In genomic region chr2:28722419-28722818, GRCm38 (mm10) we compare ENCODE assay signal across 20 mouse cellular contexts. TPM values are rescaled to one million over a fixed set of nuclear protein-coding genes. Genes with fewer than 3 reads are reported as not detected.
DNase-seq lines count a peak whose midpoint lies in the region; ATAC-seq and TF ChIP-seq lines count a peak whose summit lies in the region.
"Had no signal": no experiment of that assay in that cellular context is flagged by ENCODE, and none has a peak within 500 bp of the region (broad histone marks: within the 10 kb centered on the region; RNA-seq: fewer than 3 reads in every experiment).

No protein-coding gene starts in this region.

- H3K4me3 ChIP-seq in CH12.LX (replicated peaks in 1 of 3; ENCODE audit: low read depth in 2 of 3, low read length in 2 of 3, poor library complexity in 1 of 3), result no peak overlapping the region
- no peak overlapping the region for H3K4me3 ChIP-seq in forebrain, embryonic 10.5 days
- H3K4me3 ChIP-seq in hindbrain, embryonic 11.5 days (ENCODE audit: low read depth, low read length), result no peak overlapping the region

- no peaks in the 10 kb centered on the region for H3K27me3 ChIP-seq in CH12.LX (replicated peaks)
- H3K27me3 ChIP-seq in splenic B cell, adult 2 months (ENCODE audit: control insufficient read depth, insufficient read depth, low read length, poor library complexity, severe bottlenecking), result no peaks in the 10 kb centered on the region
- H3K27me3 ChIP-seq in forebrain, embryonic 10.5 days (ENCODE audit: poor library complexity, severe bottlenecking), result peaks cover 19% of the 10 kb centered on the region
- H3K27me3 ChIP-seq in hindbrain, embryonic 11.5 days (ENCODE audit: control insufficient read depth, insufficient read depth, low read length), result no peaks in the 10 kb centered on the region

- H3K4me1 ChIP-seq in CH12.LX (ENCODE audit: control insufficient read depth in 1 of 2, insufficient read depth in 2 of 2), result peaks cover 25 to 65% of the 10 kb centered on the region in 2 experiments
- H3K4me1 ChIP-seq in forebrain, embryonic 10.5 days, result peaks cover 21% of the 10 kb centered on the region
- peaks cover under 1% of the 10 kb centered on the region; the same call in 1 of the 2 replicates for H3K4me1 ChIP-seq in hindbrain, embryonic 11.5 days (replicated peaks; ENCODE audit: control insufficient read depth, insufficient read depth, low read length)

- TF ChIP-seq EP300 in CH12.LX (IDR thresholded peaks at IDR 0.05; ENCODE audit: low read length), result no peak

- DNase-seq in CH12.LX (ENCODE audit: extremely low read depth), result no peak
- peak; percentile 9 for DNase-seq in splenic B cell, adult 2 months (ENCODE audit: low read depth, low spot score)
- DNase-seq in forebrain, embryonic 10.5 days (ENCODE audit: extremely low spot score, low spot score), result no peak
- no peak for DNase-seq in hindbrain, embryonic 11.5 days (ENCODE audit: low spot score)
- DNase-seq: adrenal gland, adult 2 months; adrenal gland, adult 8-10 months; adrenal gland, postnatal 10 days; adrenal gland, postnatal 14 days; adrenal gland, postnatal 25 days; adrenal gland, postnatal 36 days; B cell, adult 2 months; cerebellum, adult 11 months; cerebellum, adult 11-12 months; cerebellum, adult 18-20 months; cerebellum, adult 2 months had no signal

- no peak overlapping the region for H3K4me2 ChIP-seq in CH12.LX (ENCODE audit: insufficient read depth, low read depth, poor library complexity, severe bottlenecking)
- no peak overlapping the region for H3K4me2 ChIP-seq in hindbrain, embryonic 11.5 days (replicated peaks; ENCODE audit: low read depth, low read length)

- no peak overlapping the region for H3K27ac ChIP-seq in CH12.LX (ENCODE audit: insufficient read depth, low read depth)
- H3K27ac ChIP-seq in forebrain, embryonic 10.5 days, result no peak overlapping the region
- no peak overlapping the region for H3K27ac ChIP-seq in hindbrain, embryonic 11.5 days (ENCODE audit: low read depth, low read length)

- TF ChIP-seq CTCF in CH12.LX (conservative IDR thresholded peaks at IDR 0.05 in 1 of 2, IDR thresholded peaks at IDR 0.05 in 1 of 2; ENCODE audit: low read depth in 2 of 2, low read length in 2 of 2), result no peak

- in situ Hi-C loops in CH12.LX (cut with MboI; ENCODE audit: low pct_ligation_motif_present, low pct_unique_long_range_greater_than_20kb, low sequenced_read_pairs), result no loop called here

- no peak for TF ChIP-seq POLR2A in CH12.LX (IDR thresholded peaks at IDR 0.05; ENCODE audit: low read depth, low read length)

- 94% methylated on average over 8 of the region's 8 CpGs for WGBS in forebrain, embryonic 10.5 days
- WGBS in hindbrain, embryonic 11.5 days, result 91% methylated on average over 8 of the region's 8 CpGs

- peaks cover 0 to 5% of the 10 kb centered on the region in 2 experiments for H3K36me3 ChIP-seq in CH12.LX (replicated peaks in 1 of 2; ENCODE audit: control insufficient read depth in 1 of 2, insufficient read depth in 1 of 2, low read length in 1 of 2)
- no peaks in the 10 kb centered on the region for H3K36me3 ChIP-seq in splenic B cell, adult 2 months (ENCODE audit: control insufficient read depth, insufficient read depth, low read length, poor library complexity, severe bottlenecking)
- H3K36me3 ChIP-seq in forebrain, embryonic 10.5 days (replicated peaks), result no peaks in the 10 kb centered on the region
- no peaks in the 10 kb centered on the region for H3K36me3 ChIP-seq in hindbrain, embryonic 11.5 days (ENCODE audit: control insufficient read depth, insufficient read depth, low read length)
- H3K36me3 ChIP-seq: G1E had no signal

- ATAC-seq in hindbrain, embryonic 11.5 days (ENCODE audit: low FRiP score), result no peak
- ATAC-seq: activated CD4-positive, CD25-positive, alpha-beta regulatory T cell, adult 4 months; CD4-positive, CD25-positive, alpha-beta regulatory T cell, adult 4 months; Patski had no signal

- no peak for TF ChIP-seq RAD21 in CH12.LX (IDR thresholded peaks at IDR 0.05; ENCODE audit: low read depth, low read length)

- dilution Hi-C loops in CH12.LX (cut with MboI; ENCODE audit: extremely low pct_ligation_motif_present, extremely low pct_unique_long_range_greater_than_20kb, low sequenced_read_pairs), result no loop called here

- H3K79me2 ChIP-seq in CH12.LX (replicated peaks; ENCODE audit: control insufficient read depth, extremely low read depth, insufficient read depth, poor library complexity, severe bottlenecking), result no peaks in the 10 kb centered on the region

- no peak overlapping the region for H3K9ac ChIP-seq in CH12.LX (ENCODE audit: insufficient read depth, low read depth)
- no peak overlapping the region for H3K9ac ChIP-seq in hindbrain, embryonic 11.5 days (ENCODE audit: low read depth, low read length)

- H3K9me3 ChIP-seq in CH12.LX (replicated peaks; ENCODE audit: low read length), result no peaks in the 10 kb centered on the region
- H3K9me3 ChIP-seq in forebrain, embryonic 10.5 days, result no peaks in the 10 kb centered on the region
- H3K9me3 ChIP-seq in hindbrain, embryonic 11.5 days (ENCODE audit: control insufficient read depth, low read length), result no peaks in the 10 kb centered on the region
- H3K9me3 ChIP-seq: G1E had no signal

TF ChIP-seq in CH12.LX, 34 proteins besides CTCF, POLR2A, EP300 and RAD21:
- TF ChIP-seq TCF12 (IDR thresholded peaks at IDR 0.05; ENCODE audit: low read depth, low read length), result peak; percentile 47; the same call in 1 of the 2 replicates
- no peak for TF ChIP-seq JUND (conservative IDR thresholded peaks at IDR 0.05; ENCODE audit: low read depth, low read length)
- no peak for TF ChIP-seq HCFC1 (IDR thresholded peaks at IDR 0.05; ENCODE audit: low read depth, low read length)
- TF ChIP-seq ZKSCAN1 (IDR thresholded peaks at IDR 0.05; ENCODE audit: borderline replicate concordance, low read depth, low read length), result no peak
- TF ChIP-seq RCOR1 (conservative IDR thresholded peaks at IDR 0.05; ENCODE audit: low read depth, low read length), result no peak
- no peak for TF ChIP-seq ZMIZ1 (IDR thresholded peaks at IDR 0.05; ENCODE audit: low read depth, low read length)
- no peak for TF ChIP-seq JUN (IDR thresholded peaks at IDR 0.05; ENCODE audit: insufficient read depth, low read depth, low read length)
- TF ChIP-seq ZNF384 (IDR thresholded peaks at IDR 0.05; ENCODE audit: low read depth, low read length), result no peak
- TF ChIP-seq SIN3A (IDR thresholded peaks at IDR 0.05; ENCODE audit: low read length), result 0 out of 2 replicates have a peak, but pooled peaks have one; percentile 35
- no peak for TF ChIP-seq PAX5 (IDR thresholded peaks at IDR 0.05; ENCODE audit: low read length)
- no peak for TF ChIP-seq MAZ (IDR thresholded peaks at IDR 0.05; ENCODE audit: low read depth, low read length)
- no peak for TF ChIP-seq CHD2 (IDR thresholded peaks at IDR 0.05; ENCODE audit: low read length)
- no peak for TF ChIP-seq SMC3 (IDR thresholded peaks at IDR 0.05; ENCODE audit: low read depth, low read length)
- no peak for TF ChIP-seq CHD1 (IDR thresholded peaks at IDR 0.05; ENCODE audit: low read depth, low read length)
- TF ChIP-seq USF2 (conservative IDR thresholded peaks at IDR 0.05; ENCODE audit: low read depth, low read length), result no peak
- no peak for TF ChIP-seq MAFK (IDR thresholded peaks at IDR 0.05; ENCODE audit: insufficient replicate concordance, low read length)
- no peak for TF ChIP-seq UBTF (IDR thresholded peaks at IDR 0.05; ENCODE audit: low read depth, low read length)
- TF ChIP-seq USF1 (IDR thresholded peaks at IDR 0.05; ENCODE audit: low read depth, low read length), result no peak
- no peak for TF ChIP-seq ZC3H11A (IDR thresholded peaks at IDR 0.05; ENCODE audit: low read depth, low read length)
- TF ChIP-seq ETS1 (conservative IDR thresholded peaks at IDR 0.05; ENCODE audit: low read depth, low read length), result peak; percentile 77
- TF ChIP-seq ELF1 (IDR thresholded peaks at IDR 0.05; ENCODE audit: low read depth, low read length), result no peak
- no peak for TF ChIP-seq GABPA (IDR thresholded peaks at IDR 0.05; ENCODE audit: insufficient replicate concordance, low read depth, low read length)
- TF ChIP-seq BHLHE40 (IDR thresholded peaks at IDR 0.05; ENCODE audit: low read depth, low read length), result peak; percentile 96
- TF ChIP-seq IRF4 (IDR thresholded peaks at IDR 0.05; ENCODE audit: low read depth, low read length), result peak; percentile 69
- TF ChIP-seq MEF2A (IDR thresholded peaks at IDR 0.05; ENCODE audit: borderline replicate concordance, low read depth, low read length), result peak; percentile 57; the same call in 1 of the 2 replicates
- TF ChIP-seq E2F4 (IDR thresholded peaks at IDR 0.05; ENCODE audit: insufficient replicate concordance, low read depth, low read length), result no peak
- TF ChIP-seq NELFE (IDR thresholded peaks at IDR 0.05; ENCODE audit: low read depth, low read length), result no peak
- no peak for TF ChIP-seq POLR2AphosphoS2 (IDR thresholded peaks at IDR 0.05; ENCODE audit: low read depth, low read length)
- no peak for TF ChIP-seq MAX (IDR thresholded peaks at IDR 0.05; ENCODE audit: low read length)
- TF ChIP-seq TBP (conservative IDR thresholded peaks at IDR 0.05; ENCODE audit: low read depth, low read length), result no peak
- TF ChIP-seq MYC (IDR thresholded peaks at IDR 0.05; ENCODE audit: low read depth, low read length), result no peak
- no peak for TF ChIP-seq NRF1 (IDR thresholded peaks at IDR 0.05; ENCODE audit: low read depth, low read length)
- no peak for TF ChIP-seq KAT2A (IDR thresholded peaks at IDR 0.05; ENCODE audit: insufficient replicate concordance, low read length)
- TF ChIP-seq MXI1 (IDR thresholded peaks at IDR 0.05; ENCODE audit: low read depth, low read length), result peak; percentile 36; the same call in 1 of the 2 replicates

RNA-seq across cellular contexts. Expression of gene Ak8, which starts 22.5 kb away (rescaled TPM):
- 0.55 and 0.84 TPM in 2 replicates for total RNA-seq in CH12.LX (2012; rRNA removed)
- 0.58 and 1.1 TPM in 2 replicates for total RNA-seq in CH12.LX (2014; rRNA removed)
- 4.9 and 5.3 TPM in 2 replicates for polyA plus RNA-seq in CH12.LX (2012; ENCODE audit: insufficient read length, low read depth)
- 0.68 and 0.69 TPM in 2 replicates for polyA plus RNA-seq in forebrain, embryonic 10.5 days (2016; fragmentation: Nextera tagmentation; extraction: Ambion mirVana)
- polyA plus RNA-seq in hindbrain, embryonic 11.5 days (2014; fragmentation: Nextera tagmentation; extraction: Ambion mirVana), result 1.3 and 1.5 TPM in 2 replicates
- total RNA-seq: adrenal gland, postnatal 14 days; adrenal gland, postnatal 25 days had no signal
- polyA plus RNA-seq: activated CD4-positive, CD25-positive, alpha-beta regulatory T cell, adult 4 months; CD4-positive, CD25-positive, alpha-beta regulatory T cell, adult 4 months had no signal

RNA-seq across cellular contexts. Expression of gene Spaca9, which starts 22.9 kb away (rescaled TPM):
- 6.0 and 13.1 TPM in 2 replicates for total RNA-seq in CH12.LX (2012; rRNA removed)
- 8.0 and 9.2 TPM in 2 replicates for total RNA-seq in CH12.LX (2014; rRNA removed)
- polyA plus RNA-seq in CH12.LX (2012; ENCODE audit: insufficient read length, low read depth), result 7.4 and 9.8 TPM in 2 replicates
- polyA plus RNA-seq in forebrain, embryonic 10.5 days (2016; fragmentation: Nextera tagmentation; extraction: Ambion mirVana), result 2.7 and 3.3 TPM in 2 replicates
- polyA plus RNA-seq in hindbrain, embryonic 11.5 days (2014; fragmentation: Nextera tagmentation; extraction: Ambion mirVana), result 3.3 and 5.3 TPM in 2 replicates
- total RNA-seq: adrenal gland, postnatal 25 days; ES-E14 had no signal
- polyA plus RNA-seq: adrenal gland, adult 2 months; CD4-positive, CD25-positive, alpha-beta regulatory T cell, adult 4 months had no signal
